Mouse (Mus musculus): Measurements from ENCODE around the gene Ubald2. TPM values are rescaled to one million over a fixed set of nuclear protein-coding genes. Genes with fewer than 3 reads are reported as not detected.
"Not testable (repeated sequence)": the region's sequence is repeated elsewhere in the genome, so short reads cannot be mapped to it uniquely, and the experiment has no call there.

The Ubald2 gene
- polyA plus RNA-seq, 1 experiment: 34.8 TPM

GRCm38 (mm10) chr11:116424621-116425407 lies 9.1 kb upstream of the Ubald2 start:
- Histone ChIP-seq H3K27ac (ENCODE audit: insufficient read depth, low read length) (no peak overlapping the region), H3K27me3 (ENCODE audit: control insufficient read depth, insufficient read depth, low read length) (no peaks in the 10 kb centered on the region; the same call in 1 of the 2 replicates), H3K4me1 (ENCODE audit: control insufficient read depth, insufficient read depth, low read length) (no peaks in the 10 kb centered on the region), H3K4me3 (replicated peaks; ENCODE audit: insufficient read depth, low read depth, low read length) (no peak overlapping the region)
- no peak for DNase-seq
- WGBS: 71% methylated on average over 8 of the region's 8 CpGs
- TF ChIP-seq CTCF (IDR thresholded peaks at IDR 0.05; ENCODE audit: borderline replicate concordance, insufficient read depth, low read depth, low read length) (no peak), POLR2A (IDR thresholded peaks at IDR 0.05; ENCODE audit: borderline replicate concordance, insufficient read depth, low read length) (no peak)

- H3K4me3 ChIP-seq (replicated peaks; ENCODE audit: insufficient read depth, low read depth, low read length); H3K27ac ChIP-seq (ENCODE audit: insufficient read depth, low read length); DNase-seq; H3K4me1 ChIP-seq (ENCODE audit: control insufficient read depth, insufficient read depth, low read length); H3K27me3 ChIP-seq (ENCODE audit: control insufficient read depth, insufficient read depth, low read length): not testable (repeated sequence)
- WGBS: 82% methylated on average over 11 of the region's 11 CpGs
Observed at GRCm38 (mm10) chr11:116426328-116426727, 7.6 kb upstream of the Ubald2 start.

DNA sequence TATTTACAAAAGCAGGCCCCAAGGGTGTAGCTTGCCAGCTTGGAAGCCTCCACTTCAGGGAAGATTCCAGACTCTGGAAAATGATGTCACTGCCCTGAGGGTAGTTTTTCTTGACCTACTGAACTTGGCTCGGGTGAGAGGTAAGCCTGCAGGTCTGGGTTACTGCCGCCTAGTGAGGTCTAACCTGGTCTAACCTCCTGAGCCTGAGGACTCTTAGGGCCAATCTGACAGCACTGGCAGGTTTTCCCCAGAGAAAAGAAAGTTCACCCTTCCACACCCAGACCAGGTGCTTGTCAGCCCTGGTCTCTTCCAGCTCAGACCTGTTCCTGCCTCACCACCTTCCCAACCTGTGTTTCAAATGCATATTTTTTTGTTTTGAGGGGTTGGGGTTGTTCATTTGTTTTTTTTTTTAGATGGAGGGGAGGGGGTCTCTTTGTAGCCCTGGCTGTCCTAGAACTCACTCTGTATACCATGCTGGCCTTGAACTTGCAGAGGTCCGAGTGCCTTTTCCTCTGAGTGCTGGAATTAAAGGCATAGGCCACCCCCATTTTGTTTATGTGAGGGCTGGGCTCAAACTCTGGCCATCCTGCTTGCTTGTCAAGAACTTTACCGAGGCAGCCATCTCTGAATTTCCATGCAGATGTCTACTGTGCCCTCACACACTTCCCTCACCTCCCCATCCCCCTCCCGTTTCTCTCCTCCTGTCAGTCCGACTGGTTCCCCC lies 6.9 kb upstream of the Ubald2 start:
- no peaks in the 10 kb centered on the region; the same call in 1 of the 2 replicates for H3K27me3 ChIP-seq (ENCODE audit: control insufficient read depth, insufficient read depth, low read length)
- no peak for DNase-seq
- no peaks in the 10 kb centered on the region for H3K4me1 ChIP-seq (ENCODE audit: control insufficient read depth, insufficient read depth, low read length)
- TF ChIP-seq CTCF (IDR thresholded peaks at IDR 0.05; ENCODE audit: borderline replicate concordance, insufficient read depth, low read depth, low read length) (no peak), POLR2A (IDR thresholded peaks at IDR 0.05; ENCODE audit: borderline replicate concordance, insufficient read depth, low read length) (no peak)
- H3K27ac ChIP-seq (ENCODE audit: insufficient read depth, low read length): no peak overlapping the region
- 84% methylated on average over 6 of the region's 6 CpGs for WGBS
- H3K4me3 ChIP-seq (replicated peaks; ENCODE audit: insufficient read depth, low read depth, low read length): no peak overlapping the region

DNA sequence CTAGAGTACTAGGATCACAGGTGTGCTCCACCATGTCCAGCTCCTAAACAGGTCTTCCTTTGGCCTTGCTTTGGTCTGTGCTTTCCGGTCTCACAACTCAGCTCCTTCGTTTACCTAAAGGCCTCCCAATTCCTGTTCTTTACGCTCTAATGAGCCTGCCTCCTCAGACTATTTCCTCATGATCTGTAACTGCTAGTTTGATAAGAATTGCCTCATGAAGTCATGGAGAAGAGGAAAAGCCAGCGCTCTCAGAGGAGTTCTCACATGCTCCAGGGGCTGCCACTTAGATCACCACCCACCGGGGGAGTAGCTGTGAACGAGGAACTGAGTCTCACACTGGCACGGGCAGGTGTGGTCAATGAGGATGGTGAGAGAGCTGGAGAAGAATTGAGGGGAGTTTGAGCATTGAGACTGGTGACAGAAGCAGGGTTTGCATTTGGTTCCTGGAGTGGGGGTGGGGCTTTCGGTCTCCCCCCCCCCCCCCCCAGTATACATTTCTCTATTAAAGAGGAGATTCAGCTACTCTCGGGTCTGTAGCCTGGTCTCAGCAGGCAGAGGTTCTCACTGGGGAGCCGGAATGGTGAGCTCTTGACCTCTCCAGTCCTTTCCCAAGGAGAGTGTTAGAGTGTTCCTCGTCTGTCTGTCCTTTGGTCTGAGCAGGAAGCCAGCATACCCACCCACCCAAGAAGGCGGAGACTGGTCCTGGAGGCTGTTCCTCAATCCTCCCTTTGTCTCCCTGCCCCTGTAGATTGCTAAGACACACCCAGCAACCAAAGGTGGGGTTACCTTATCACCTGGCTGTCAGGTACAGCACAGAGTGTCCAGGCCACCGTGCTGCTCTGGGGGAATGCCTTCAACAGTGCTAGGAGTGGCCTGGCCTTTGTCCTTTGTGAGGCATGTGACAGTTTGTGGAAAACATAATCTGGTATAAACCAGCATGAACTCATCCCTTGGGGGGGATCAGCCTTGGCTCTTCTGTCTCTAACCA lies 4.7 kb upstream of the Ubald2 start:
- 65% methylated on average over 13 of the region's 13 CpGs for WGBS
- H3K4me3 ChIP-seq (replicated peaks; ENCODE audit: insufficient read depth, low read depth, low read length): no peak overlapping the region
- DNase-seq: no peak
- no peaks in the 10 kb centered on the region for H3K27me3 ChIP-seq (ENCODE audit: control insufficient read depth, insufficient read depth, low read length)
- H3K4me1 ChIP-seq (ENCODE audit: control insufficient read depth, insufficient read depth, low read length): no peaks in the 10 kb centered on the region
- no peak for TF ChIP-seq CTCF (IDR thresholded peaks at IDR 0.05; ENCODE audit: borderline replicate concordance, insufficient read depth, low read depth, low read length)
- TF ChIP-seq POLR2A (IDR thresholded peaks at IDR 0.05; ENCODE audit: borderline replicate concordance, insufficient read depth, low read length): no peak
- no peak overlapping the region for H3K27ac ChIP-seq (ENCODE audit: insufficient read depth, low read length)

DNA sequence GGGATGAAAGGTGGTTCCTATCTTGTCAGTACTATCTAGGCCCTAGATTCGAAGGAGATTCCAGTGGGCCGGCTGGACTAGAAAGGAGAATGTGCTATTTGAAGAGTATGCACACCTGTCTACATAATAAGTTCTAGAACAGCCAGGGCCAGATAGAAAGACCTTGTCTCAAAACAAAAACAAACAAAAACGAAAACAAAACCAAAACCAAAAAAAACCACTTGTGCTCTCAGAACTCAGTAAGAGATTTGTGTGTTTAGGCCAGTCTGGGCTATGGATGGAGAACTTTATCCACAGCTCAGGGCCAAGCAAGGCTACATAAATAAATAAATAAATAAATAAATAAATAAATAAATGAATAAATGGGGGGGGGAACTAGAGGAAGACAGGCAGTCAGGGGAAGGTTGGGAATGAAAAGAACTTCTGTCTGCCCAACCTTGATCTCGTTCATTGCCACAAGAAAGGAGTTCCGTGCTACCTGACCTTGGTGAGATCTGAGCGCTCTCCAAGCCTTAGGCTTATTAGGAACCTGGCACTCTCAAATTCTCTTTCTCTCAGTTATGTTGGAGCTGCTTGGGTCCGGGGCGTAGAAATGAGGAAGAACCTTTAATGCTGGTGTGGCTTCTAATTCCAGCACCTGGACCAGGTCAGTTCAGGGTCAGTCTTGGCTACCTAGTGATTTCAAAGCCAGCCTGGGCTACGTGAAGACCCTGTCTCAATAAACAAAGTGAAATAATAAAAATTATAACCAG lies 3.9 kb upstream of the Ubald2 start:
- TF ChIP-seq CTCF (IDR thresholded peaks at IDR 0.05; ENCODE audit: borderline replicate concordance, insufficient read depth, low read depth, low read length): no peak
- TF ChIP-seq POLR2A (IDR thresholded peaks at IDR 0.05; ENCODE audit: borderline replicate concordance, insufficient read depth, low read length): no peak
- no peak for DNase-seq
- Histone ChIP-seq H3K27ac (ENCODE audit: insufficient read depth, low read length) (no peak overlapping the region), H3K4me1 (ENCODE audit: control insufficient read depth, insufficient read depth, low read length) (peaks cover 3% of the 10 kb centered on the region; the same call in 1 of the 2 replicates), H3K4me3 (replicated peaks; ENCODE audit: insufficient read depth, low read depth, low read length) (no peak overlapping the region), H3K27me3 (ENCODE audit: control insufficient read depth, insufficient read depth, low read length) (no peaks in the 10 kb centered on the region)
- WGBS: 91% methylated on average over 9 of the region's 9 CpGs

DNA sequence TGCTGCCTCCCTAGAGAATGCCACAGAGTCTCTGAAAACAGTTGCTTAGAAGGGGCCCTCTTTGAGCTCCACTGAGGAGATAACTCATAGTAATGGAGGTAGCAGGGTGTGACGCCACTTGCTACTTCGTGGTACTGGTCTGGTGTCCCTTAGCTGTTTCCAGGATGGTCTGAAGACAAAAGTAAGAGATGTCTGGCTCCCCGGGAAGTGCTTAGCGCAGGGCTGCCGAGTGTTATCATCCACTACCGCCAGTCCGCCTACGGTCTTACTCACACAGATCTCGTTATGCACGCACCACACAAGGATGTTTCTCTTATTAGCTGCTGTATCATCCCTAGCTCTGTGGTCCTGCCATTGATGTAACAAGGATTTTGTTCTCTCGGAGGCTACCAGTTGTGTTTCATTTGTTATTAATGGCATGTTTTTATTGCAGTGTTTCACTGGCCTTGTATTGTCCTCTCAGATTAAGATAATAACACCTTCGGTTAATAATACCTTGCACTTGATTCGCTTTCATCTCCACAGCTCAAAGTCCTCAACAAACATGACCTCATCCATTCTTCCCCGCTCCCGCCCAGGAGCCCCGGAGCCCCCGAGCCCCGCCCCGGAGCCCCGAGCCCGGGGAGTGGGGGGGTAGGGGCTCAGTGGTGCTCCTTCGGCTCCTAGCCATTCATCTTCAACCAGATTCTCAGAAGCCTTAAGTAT lies 3.0 kb upstream of the Ubald2 start:
- no peak overlapping the region for H3K4me3 ChIP-seq (replicated peaks; ENCODE audit: insufficient read depth, low read depth, low read length)
- H3K4me1 ChIP-seq (ENCODE audit: control insufficient read depth, insufficient read depth, low read length): peaks cover 4% of the 10 kb centered on the region; the same call in 1 of the 2 replicates
- no peak for TF ChIP-seq CTCF (IDR thresholded peaks at IDR 0.05; ENCODE audit: borderline replicate concordance, insufficient read depth, low read depth, low read length)
- no peak for DNase-seq
- H3K27me3 ChIP-seq (ENCODE audit: control insufficient read depth, insufficient read depth, low read length): no peaks in the 10 kb centered on the region
- H3K27ac ChIP-seq (ENCODE audit: insufficient read depth, low read length): no peak overlapping the region
- WGBS: 47% methylated on average over 22 of the region's 22 CpGs
